Mouse (Mus musculus) kidney, embryonic 16.5 days (tissue): ENCODE results near the gene Bag5. TPM values are rescaled to one million over a fixed set of nuclear protein-coding genes. Genes with fewer than 3 reads are reported as not detected.

Experiments
- ATAC-seq: fragments of 200-750 bp; cut with Nextera tagmentation; 2 replicates; pipeline ENCODE4 v1.8.0; 2017; ENCODE audit warnings: moderate TSS enrichment; ENCODE audit not compliant: low FRiP score, low TSS enrichment
- H3K27ac ChIP-seq: fragments of 300-500 bp; sonication (generic); 2 replicates; pipeline ENCODE4 v1.5.1; 2014; ENCODE audit warnings: low read length
- H3K27me3 ChIP-seq: fragments of 300-500 bp; sonication (generic); 2 replicates; pipeline ENCODE4 v1.6.1; 2014; ENCODE audit warnings: low read length, control low read depth, mixed read lengths; ENCODE audit not compliant: insufficient read depth
- H3K36me3 ChIP-seq: fragments of 300-500 bp; sonication (generic); 2 replicates; pipeline ENCODE4 v1.6.1; 2014; ENCODE audit warnings: low read length, control low read depth, mixed read lengths; ENCODE audit not compliant: insufficient read depth
- H3K4me1 ChIP-seq: fragments of 300-500 bp; sonication (generic); 2 replicates; pipeline ENCODE4 v1.6.1; 2014; ENCODE audit warnings: low read length, control low read depth, mixed read lengths; ENCODE audit not compliant: insufficient read depth
- H3K4me2 ChIP-seq: fragments of 300-500 bp; sonication (generic); replicated peaks from 2 replicates; pipeline ENCODE4 v1.6.1; 2014; ENCODE audit warnings: low read depth, low read length
- H3K4me3 ChIP-seq: fragments of 300-500 bp; sonication (generic); 2 replicates; pipeline ENCODE4 v1.5.1; 2014; ENCODE audit warnings: mild to moderate bottlenecking, low read length
- H3K9ac ChIP-seq: fragments of 300-500 bp; sonication (generic); replicated peaks from 2 replicates; pipeline ENCODE4 v1.6.1; 2014; ENCODE audit warnings: low read length
- H3K9me3 ChIP-seq: fragments of 300-500 bp; sonication (generic); 2 replicates; pipeline ENCODE4 v1.6.1; 2016; ENCODE audit warnings: low read length, control low read depth
- WGBS: fragments of 180-500 bp; shearing (Covaris S2); extraction: QIAGEN DNeasy Blood & Tissue Kit; methylation state at CpG from one replicate; pipeline ENCODE4 v1.1.7; 2014; 5-methylcytosine and 5-hydroxymethylcytosine counted together
- polyA plus RNA-seq: library from polyadenylated mRNA; unstranded; fragments of >200 nt; fragmentation: Nextera tagmentation; extraction: Ambion mirVana; gene quantifications from 2 replicates; pipeline ENCODE4 v1.2.1, GENCODE M21; 2015

The Bag5 gene
- polyA plus RNA-seq, 1 experiment from 2014 or later: 59.5 TPM

GRCm38 (mm10) chr12:111693341-111694270 is 19.5 kb downstream of the Bag5 start:
- H3K4me1 ChIP-seq: peaks cover 37% of the 10 kb centered on the region

GRCm38 (mm10) chr12:111692899-111693298 is 20.2 kb downstream of the Bag5 start:
- H3K27me3 ChIP-seq: no peaks in the 10 kb centered on the region
- no peak overlapping the region for H3K9ac ChIP-seq
- H3K4me3 ChIP-seq: no peak overlapping the region
- no peaks in the 10 kb centered on the region for H3K36me3 ChIP-seq
- ATAC-seq: no peak
- no peaks in the 10 kb centered on the region for H3K9me3 ChIP-seq
- peaks cover 39% of the 10 kb centered on the region for H3K4me1 ChIP-seq
- 71% methylated on average over 5 of the region's 5 CpGs for WGBS
- H3K27ac ChIP-seq: no peak overlapping the region; the same call in 1 of the 2 replicates
- H3K4me2 ChIP-seq: no peak overlapping the region

More at GRCm38 (mm10) chr12:111693341-111694270, 19.5 kb downstream of the Bag5 start:
- Histone ChIP-seq H3K36me3 (no peaks in the 10 kb centered on the region), H3K9me3 (no peaks in the 10 kb centered on the region), H3K27me3 (no peaks in the 10 kb centered on the region), H3K4me3 (no peak overlapping the region), H3K4me2 (peak overlapping the region; percentile 28; the same call in 1 of the 2 replicates), H3K27ac (peak overlapping the region; percentile 78), H3K9ac (peak overlapping the region; percentile 59)
- peak; percentile 46 for ATAC-seq
- WGBS: 29% methylated on average over 18 of the region's 18 CpGs

- Histone ChIP-seq H3K9me3 (no peaks in the 10 kb centered on the region), H3K9ac (no peak overlapping the region), H3K4me2 (no peak overlapping the region), H3K36me3 (no peaks in the 10 kb centered on the region), H3K27me3 (no peaks in the 10 kb centered on the region), H3K27ac (peak overlapping the region; percentile 39), H3K4me3 (no peak overlapping the region), H3K4me1 (peaks cover 46% of the 10 kb centered on the region)
- no peak for ATAC-seq
- 21% methylated on average over 5 of the region's 5 CpGs for WGBS
Observed at GRCm38 (mm10) chr12:111691346-111691872, 21.6 kb downstream of the Bag5 start.

DNA sequence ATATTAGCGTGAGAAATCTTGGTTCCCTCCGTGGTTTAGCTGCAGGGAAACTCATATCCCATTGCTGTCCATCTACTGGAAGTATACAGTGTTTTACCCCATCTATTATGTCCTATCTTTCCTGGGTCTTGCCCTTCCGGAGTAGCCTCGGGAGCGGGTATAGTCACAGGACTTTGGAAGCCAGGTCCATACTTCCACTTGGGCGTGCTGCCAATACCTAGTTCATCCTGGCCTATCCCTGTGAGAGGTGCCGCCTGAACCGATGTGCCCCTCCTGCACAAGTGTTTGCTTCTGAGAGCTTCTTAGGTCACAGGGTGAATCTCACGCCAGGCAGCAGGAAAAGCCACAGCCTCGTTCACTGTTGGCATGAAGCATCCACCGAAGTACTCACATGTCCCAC is 23.6 kb downstream of the Bag5 start:
- H3K4me2 ChIP-seq: no peak overlapping the region
- H3K27ac ChIP-seq: no peak overlapping the region
- H3K36me3 ChIP-seq: no peaks in the 10 kb centered on the region
- WGBS: 76% methylated on average over 11 of the region's 11 CpGs
- H3K4me3 ChIP-seq: no peak overlapping the region
- no peak overlapping the region for H3K9ac ChIP-seq
- H3K9me3 ChIP-seq: no peaks in the 10 kb centered on the region
- H3K4me1 ChIP-seq: peaks cover 38% of the 10 kb centered on the region
- H3K27me3 ChIP-seq: no peaks in the 10 kb centered on the region
- ATAC-seq: no peak

- no peaks in the 10 kb centered on the region for H3K27me3 ChIP-seq
- 0 out of 2 replicates have a peak overlapping the region, but pooled peaks have one; percentile 59 for H3K9ac ChIP-seq
- no peak for ATAC-seq
- H3K9me3 ChIP-seq: no peaks in the 10 kb centered on the region
- no peak overlapping the region for H3K4me2 ChIP-seq
- H3K36me3 ChIP-seq: peaks cover 5% of the 10 kb centered on the region
- no peak overlapping the region; the same call in 1 of the 2 replicates for H3K27ac ChIP-seq
- H3K4me1 ChIP-seq: peaks cover 24% of the 10 kb centered on the region
- WGBS: 34% methylated on average over 2 of the region's 2 CpGs
- no peak overlapping the region for H3K4me3 ChIP-seq
Observed at GRCm38 (mm10) chr12:111688069-111688428, 25.0 kb downstream of the Bag5 start.

- Histone ChIP-seq H3K27ac (peak overlapping the region; percentile 42; the same call in 1 of the 2 replicates), H3K27me3 (no peaks in the 10 kb centered on the region), H3K4me1 (peaks cover 21% of the 10 kb centered on the region), H3K36me3 (peaks cover 8% of the 10 kb centered on the region), H3K4me3 (no peak overlapping the region), H3K4me2 (no peak overlapping the region), H3K9me3 (no peaks in the 10 kb centered on the region), H3K9ac (peak overlapping the region; percentile 59)
- peak; percentile 55 for ATAC-seq
- 27% methylated on average over 14 of the region's 14 CpGs for WGBS
Observed at GRCm38 (mm10) chr12:111687350-111688068, 25.5 kb downstream of the Bag5 start.

GRCm38 (mm10) chr12:111686390-111686789 is 26.7 kb downstream of the Bag5 start:
- 73% methylated on average over 4 of the region's 4 CpGs for WGBS
- peaks cover 17% of the 10 kb centered on the region for H3K36me3 ChIP-seq
- H3K9me3 ChIP-seq: no peaks in the 10 kb centered on the region
- H3K9ac ChIP-seq: no peak overlapping the region
- no peak overlapping the region for H3K27ac ChIP-seq
- H3K4me2 ChIP-seq: no peak overlapping the region
- no peak overlapping the region for H3K4me3 ChIP-seq
- H3K4me1 ChIP-seq: peaks cover 15% of the 10 kb centered on the region
- no peaks in the 10 kb centered on the region for H3K27me3 ChIP-seq
- no peak for ATAC-seq

GRCm38 (mm10) chr12:111682806-111683205 is 30.3 kb downstream of the Bag5 start:
- no peak overlapping the region for H3K4me2 ChIP-seq
- peaks cover 28% of the 10 kb centered on the region for H3K36me3 ChIP-seq
- H3K4me1 ChIP-seq: peaks cover 16% of the 10 kb centered on the region
- no peak overlapping the region for H3K27ac ChIP-seq
- H3K9me3 ChIP-seq: no peaks in the 10 kb centered on the region
- H3K9ac ChIP-seq: no peak overlapping the region
- 74% methylated on average over 5 of the region's 5 CpGs for WGBS
- no peak overlapping the region for H3K4me3 ChIP-seq
- no peak for ATAC-seq
- H3K27me3 ChIP-seq: no peaks in the 10 kb centered on the region

DNA sequence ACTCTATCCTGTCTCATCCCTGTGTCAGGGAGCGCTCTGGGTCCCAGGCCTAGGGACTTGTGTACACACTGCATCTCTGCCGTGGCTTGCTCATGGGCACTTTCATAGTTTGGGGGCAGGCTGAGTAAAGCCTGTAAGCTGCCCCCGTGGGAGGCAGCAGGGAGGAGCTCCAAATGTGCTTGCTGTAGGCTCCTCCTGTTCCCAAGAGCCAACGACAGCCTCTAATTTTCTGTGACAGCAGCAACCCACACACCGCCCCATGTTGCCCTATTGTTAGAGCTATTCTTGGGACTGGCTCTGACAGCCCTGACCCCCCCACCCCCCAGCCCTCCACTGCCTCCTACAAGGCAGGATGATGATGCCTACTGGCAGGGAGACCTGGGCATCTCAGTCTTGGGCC is 31.1 kb downstream of the Bag5 start:
- H3K4me3 ChIP-seq: no peak overlapping the region
- H3K27ac ChIP-seq: no peak overlapping the region
- no peaks in the 10 kb centered on the region for H3K9me3 ChIP-seq
- peaks cover 28% of the 10 kb centered on the region for H3K36me3 ChIP-seq
- ATAC-seq: no peak
- peaks cover 15% of the 10 kb centered on the region for H3K4me1 ChIP-seq
- WGBS: 82% methylated on average over 5 of the region's 5 CpGs
- H3K27me3 ChIP-seq: no peaks in the 10 kb centered on the region
- H3K4me2 ChIP-seq: no peak overlapping the region
- H3K9ac ChIP-seq: no peak overlapping the region
